Mouse (Mus musculus): ENCODE data around the gene Swi5. TPM values are rescaled to one million over a fixed set of nuclear protein-coding genes. Genes with fewer than 3 reads are reported as not detected.

Swi5 gene
- polyA plus RNA-seq, 1 experiment = 274 TPM

- DNase-seq (ENCODE audit: extremely low spot score in 1 of 2, low spot score in 1 of 2) = peak; percentile 81 to 94
Observed at GRCm38 (mm10) chr2:32235886-32236759, 51.8 kb downstream of the Swi5 start, which contains the start of gene Pomt1. Gene Pomt1 (plus strand): TSS chr2:32236590.

DNA sequence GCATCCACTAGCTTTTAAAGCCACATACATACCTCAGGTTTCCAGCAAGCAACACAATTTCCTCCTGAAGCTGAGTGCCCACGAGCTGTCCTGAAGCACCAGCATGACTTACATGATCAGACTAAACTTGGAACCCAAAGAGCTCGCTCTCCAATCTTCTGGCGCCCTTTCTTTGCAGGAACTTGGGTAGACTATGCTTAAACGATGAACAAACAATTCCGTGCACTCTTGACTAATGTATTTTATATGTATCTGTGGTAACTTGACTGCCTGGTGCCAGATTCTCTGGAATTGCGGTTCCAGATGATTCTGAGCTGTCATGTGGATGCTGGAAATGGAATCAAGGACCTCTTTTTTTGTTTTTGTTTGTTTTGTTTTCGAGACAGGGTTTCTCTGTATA lies 52.4 kb downstream of the Swi5 start:
- DNase-seq (ENCODE audit: extremely low spot score in 1 of 2, low spot score in 1 of 2) = no peak

Other genes with a start within 250 kb of the Swi5 start
- gene Fam78a, start 203.2 kb downstream of the Swi5 start, polyA plus RNA-seq (2012; rRNA removed) = 3.2 and 3.7 TPM in 2 replicates
- gene Plpp7, start 192.5 kb downstream of the Swi5 start, polyA plus RNA-seq (2012; rRNA removed) = 31.8 and 34.6 TPM in 2 replicates
- gene Prrc2b, start 137.0 kb downstream of the Swi5 start, polyA plus RNA-seq (2012; rRNA removed) = 106 and 118 TPM in 2 replicates
- gene Pomt1, start 51.5 kb downstream of the Swi5 start, polyA plus RNA-seq (2012; rRNA removed) = 20.4 and 21.6 TPM in 2 replicates
- gene Uck1, start 27.9 kb downstream of the Swi5 start, polyA plus RNA-seq (2012; rRNA removed) = 69.5 and 72.7 TPM in 2 replicates
- 59.2 and 66.6 TPM in 2 replicates for gene Golga2, start 691 bp downstream of the Swi5 start, polyA plus RNA-seq (2012; rRNA removed)
- gene Ciz1, start 64.3 kb upstream of the Swi5 start, polyA plus RNA-seq (2012; rRNA removed) = 164 and 170 TPM in 2 replicates
- gene Dnm1, start 65.3 kb upstream of the Swi5 start, polyA plus RNA-seq (2012; rRNA removed) = 1,288 and 1,302 TPM in 2 replicates
- 396 and 571 TPM in 2 replicates for gene 1110008P14Rik, start 93.9 kb upstream of the Swi5 start, polyA plus RNA-seq (2012; rRNA removed)
- gene Lcn2, start 100.2 kb upstream of the Swi5 start, polyA plus RNA-seq (2012; rRNA removed) = 0.18 and 0.80 TPM in 2 replicates
- gene Ptges2, start 107.8 kb upstream of the Swi5 start, polyA plus RNA-seq (2012; rRNA removed) = 53.2 and 59.4 TPM in 2 replicates
- 3.1 and 3.2 TPM in 2 replicates for gene Naif1, start 162.4 kb upstream of the Swi5 start, polyA plus RNA-seq (2012; rRNA removed)
- 44.3 and 49.9 TPM in 2 replicates for gene Slc25a25, start 163.4 kb upstream of the Swi5 start, polyA plus RNA-seq (2012; rRNA removed)
- 34.3 and 41.8 TPM in 2 replicates for gene Fam102a, start 247.3 kb upstream of the Swi5 start, polyA plus RNA-seq (2012; rRNA removed)

Data from frontal cortex, adult 2 months (tissue).